Mouse (Mus musculus): ENCODE results near the gene Pcyox1. TPM values are rescaled to one million over a fixed set of nuclear protein-coding genes. Genes with fewer than 3 reads are reported as not detected.

Gene Pcyox1
- total RNA-seq, 1 experiment = 41.5 TPM

GRCm38 (mm10) chr6:86406306-86406705, 9.4 kb upstream of the Pcyox1 start:
- in situ Hi-C loops (cut with MboI; ENCODE audit: low sequenced_read_pairs in 2 of 2, unreplicated experiment in 2 of 2) = no loop called here
- TF ChIP-seq ZNF384 (IDR thresholded peaks at IDR 0.05; ENCODE audit: low read depth, low read length) (no peak), ZC3H11A (IDR thresholded peaks at IDR 0.05; ENCODE audit: borderline replicate concordance, low read depth, low read length) (no peak), MAFK (IDR thresholded peaks at IDR 0.05; ENCODE audit: insufficient read depth, low read depth, low read length) (no peak)
- H3K9me3 ChIP-seq (ENCODE audit: control insufficient read depth, insufficient read depth, low read depth, low read length) = no peaks in the 10 kb centered on the region
- H3K4me1 ChIP-seq (ENCODE audit: control insufficient read depth in 2 of 2, insufficient read depth in 2 of 2, low read length in 2 of 2, poor library complexity in 1 of 2) = no peaks in the 10 kb centered on the region
- no peaks in the 10 kb centered on the region; the same call in 1 of the 2 replicates for H3K36me3 ChIP-seq (ENCODE audit: control insufficient read depth, insufficient read depth, low read length, poor library complexity, severe bottlenecking)
- no peak overlapping the region for H3K4me3 ChIP-seq (ENCODE audit: insufficient read depth in 1 of 2, low read depth in 1 of 2, low read length in 2 of 2, poor library complexity in 1 of 2, severe bottlenecking in 1 of 2)
- no peak overlapping the region for H3K9ac ChIP-seq (ENCODE audit: insufficient read depth, low read depth, low read length, poor library complexity, severe bottlenecking)
- no peak overlapping the region for H3K27ac ChIP-seq (ENCODE audit: insufficient read depth, low read depth, low read length, poor library complexity, severe bottlenecking)
- DNase-seq (ENCODE audit: low read depth, low spot score) = no peak

- Histone ChIP-seq H3K9ac (ENCODE audit: insufficient read depth, low read depth, low read length, poor library complexity, severe bottlenecking) (peak overlapping the region; percentile 18; the same call in 1 of the 2 replicates), H3K36me3 (ENCODE audit: control insufficient read depth, insufficient read depth, low read length, poor library complexity, severe bottlenecking) (no peaks in the 10 kb centered on the region; the same call in 1 of the 2 replicates), H3K9me3 (ENCODE audit: control insufficient read depth, insufficient read depth, low read depth, low read length) (no peaks in the 10 kb centered on the region), H3K27ac (ENCODE audit: insufficient read depth, low read depth, low read length, poor library complexity, severe bottlenecking) (no peak overlapping the region; the same call in 1 of the 2 replicates), H3K4me3 (ENCODE audit: insufficient read depth in 1 of 2, low read depth in 1 of 2, low read length in 2 of 2, poor library complexity in 1 of 2, severe bottlenecking in 1 of 2) (peak overlapping the region; percentile 80), H3K4me1 (ENCODE audit: control insufficient read depth in 2 of 2, insufficient read depth in 2 of 2, low read length in 2 of 2, poor library complexity in 1 of 2) (no peaks in the 10 kb centered on the region)
- TF ChIP-seq ZNF384 (IDR thresholded peaks at IDR 0.05; ENCODE audit: low read depth, low read length) = peak; percentile 12; the same call in 1 of the 2 replicates
- TF ChIP-seq MAFK (IDR thresholded peaks at IDR 0.05; ENCODE audit: insufficient read depth, low read depth, low read length) = no peak
- no peak for TF ChIP-seq CHD2 (IDR thresholded peaks at IDR 0.05; ENCODE audit: low read depth, low read length)
- no peak for TF ChIP-seq ZC3H11A (IDR thresholded peaks at IDR 0.05; ENCODE audit: borderline replicate concordance, low read depth, low read length)
- no peak for TF ChIP-seq HCFC1 (IDR thresholded peaks at IDR 0.05; ENCODE audit: borderline replicate concordance, insufficient read depth, low read length)
- in situ Hi-C loops (cut with MboI; ENCODE audit: low sequenced_read_pairs in 2 of 2, unreplicated experiment in 2 of 2) = no loop called here
- DNase-seq (ENCODE audit: low read depth, low spot score) = no peak
These were observed 8.0 kb upstream of the Pcyox1 start for GRCm38 (mm10) chr6:86404996-86405395.

GRCm38 (mm10) chr6:86404100-86404861, 7.3 kb upstream of the Pcyox1 start, which contains the start of gene Tia1:
TSS of gene Tia1 (plus strand) at chr6:86404219.
- TF ChIP-seq ZNF384 (IDR thresholded peaks at IDR 0.05; ENCODE audit: low read depth, low read length) (0 out of 2 replicates have a peak, but pooled peaks have one; percentile 4), MAFK (IDR thresholded peaks at IDR 0.05; ENCODE audit: insufficient read depth, low read depth, low read length) (no peak), ZC3H11A (IDR thresholded peaks at IDR 0.05; ENCODE audit: borderline replicate concordance, low read depth, low read length) (no peak), HCFC1 (IDR thresholded peaks at IDR 0.05; ENCODE audit: borderline replicate concordance, insufficient read depth, low read length) (peak; percentile 60; the same call in 1 of the 2 replicates)

GRCm38 (mm10) chr6:86403728-86404099, 6.8 kb upstream of the Pcyox1 start:
- no peaks in the 10 kb centered on the region for H3K9me3 ChIP-seq (ENCODE audit: control insufficient read depth, insufficient read depth, low read depth, low read length)
- peak; percentile 89 for TF ChIP-seq MAFK (IDR thresholded peaks at IDR 0.05; ENCODE audit: insufficient read depth, low read depth, low read length)
- no peak for TF ChIP-seq HCFC1 (IDR thresholded peaks at IDR 0.05; ENCODE audit: borderline replicate concordance, insufficient read depth, low read length)
- no peak for TF ChIP-seq ZNF384 (IDR thresholded peaks at IDR 0.05; ENCODE audit: low read depth, low read length)
- peak overlapping the region; percentile 19 to 80; a peak in 2 of 4 replicates for H3K4me3 ChIP-seq (ENCODE audit: insufficient read depth in 1 of 2, low read depth in 1 of 2, low read length in 2 of 2, poor library complexity in 1 of 2, severe bottlenecking in 1 of 2)
- H3K27ac ChIP-seq (ENCODE audit: insufficient read depth, low read depth, low read length, poor library complexity, severe bottlenecking) = no peak overlapping the region
- H3K36me3 ChIP-seq (ENCODE audit: control insufficient read depth, insufficient read depth, low read length, poor library complexity, severe bottlenecking) = no peaks in the 10 kb centered on the region; the same call in 1 of the 2 replicates
- H3K9ac ChIP-seq (ENCODE audit: insufficient read depth, low read depth, low read length, poor library complexity, severe bottlenecking) = no peak overlapping the region
- in situ Hi-C loops (cut with MboI; ENCODE audit: low sequenced_read_pairs in 2 of 2, unreplicated experiment in 2 of 2) = no loop called here
- H3K4me1 ChIP-seq (ENCODE audit: control insufficient read depth in 2 of 2, insufficient read depth in 2 of 2, low read length in 2 of 2, poor library complexity in 1 of 2) = no peaks in the 10 kb centered on the region
- DNase-seq (ENCODE audit: low read depth, low spot score) = peak; percentile 65

More at GRCm38 (mm10) chr6:86404100-86404861, 7.3 kb upstream of the Pcyox1 start, which contains the start of gene Tia1:
- no peaks in the 10 kb centered on the region for H3K4me1 ChIP-seq (ENCODE audit: control insufficient read depth in 2 of 2, insufficient read depth in 2 of 2, low read length in 2 of 2, poor library complexity in 1 of 2)
- no peaks in the 10 kb centered on the region; the same call in 1 of the 2 replicates for H3K36me3 ChIP-seq (ENCODE audit: control insufficient read depth, insufficient read depth, low read length, poor library complexity, severe bottlenecking)
- H3K9me3 ChIP-seq (ENCODE audit: control insufficient read depth, insufficient read depth, low read depth, low read length) = no peaks in the 10 kb centered on the region
- peak; percentile 95 for DNase-seq (ENCODE audit: low read depth, low spot score)
- peak within 1 kb of the TSS; percentile 97 for H3K27ac ChIP-seq (ENCODE audit: insufficient read depth, low read depth, low read length, poor library complexity, severe bottlenecking)
- peak within 1 kb of the TSS; percentile 80 for H3K4me3 ChIP-seq (ENCODE audit: insufficient read depth in 1 of 2, low read depth in 1 of 2, low read length in 2 of 2, poor library complexity in 1 of 2, severe bottlenecking in 1 of 2)
- peak within 1 kb of the TSS; percentile 99 for H3K9ac ChIP-seq (ENCODE audit: insufficient read depth, low read depth, low read length, poor library complexity, severe bottlenecking)
- in situ Hi-C loops (cut with MboI; ENCODE audit: low sequenced_read_pairs in 2 of 2, unreplicated experiment in 2 of 2) = no loop called here

All from ES-E14 (cell line).